Mouse (Mus musculus): ENCODE data around the gene Ephx1. TPM values are rescaled to one million over a fixed set of nuclear protein-coding genes. Genes with fewer than 3 reads are reported as not detected.
"Not testable (repeated sequence)": the region's sequence is repeated elsewhere in the genome, so short reads cannot be mapped to it uniquely, and the experiment has no call there.

The Ephx1 gene
- polyA plus RNA-seq (2017; shearing (Covaris generic)), result 100 to 1,000 TPM; 247 to 262 TPM

DNA sequence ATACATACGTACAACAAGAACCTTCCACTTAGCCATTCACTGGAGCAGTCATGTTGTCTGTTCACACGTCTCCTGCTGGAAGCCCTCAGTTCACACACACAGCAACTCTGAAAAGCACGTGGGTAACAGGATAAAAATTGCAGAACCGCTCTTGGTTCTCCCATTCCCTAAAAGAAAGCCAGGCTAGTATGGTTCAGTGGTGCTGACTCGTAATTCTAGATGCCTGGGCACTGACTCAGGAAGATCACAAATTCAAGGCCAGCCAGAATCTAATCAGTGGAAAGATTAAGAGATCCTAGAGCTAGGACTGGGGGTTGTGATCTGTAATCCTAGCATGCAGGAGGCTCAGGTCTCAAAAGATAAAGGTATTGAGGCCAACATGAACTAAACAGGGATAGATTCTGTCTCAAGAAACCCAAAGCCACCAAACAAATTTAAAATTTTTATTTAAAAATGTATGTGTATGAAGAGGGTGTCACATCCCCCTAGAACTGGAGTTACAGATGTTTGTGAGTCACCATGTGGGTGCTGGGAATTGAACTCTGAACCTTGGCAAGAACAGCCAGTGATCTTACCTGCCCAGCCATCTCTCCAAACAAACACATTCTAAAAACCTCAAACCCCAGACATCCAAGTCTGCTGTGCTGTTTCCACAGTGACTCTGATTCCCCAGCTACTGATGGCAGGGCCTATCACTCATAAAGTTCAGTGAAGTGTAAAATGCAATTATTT is at the start of gene Ephx1:
Ephx1 (minus strand) TSS at position 149 of the 732 bp plus-strand sequence.
- ATAC-seq, result no peak

- no peak for ATAC-seq
Measured at GRCm38 (mm10) chr1:181069671-181070070, 49.0 kb upstream of the Ephx1 start.

DNA sequence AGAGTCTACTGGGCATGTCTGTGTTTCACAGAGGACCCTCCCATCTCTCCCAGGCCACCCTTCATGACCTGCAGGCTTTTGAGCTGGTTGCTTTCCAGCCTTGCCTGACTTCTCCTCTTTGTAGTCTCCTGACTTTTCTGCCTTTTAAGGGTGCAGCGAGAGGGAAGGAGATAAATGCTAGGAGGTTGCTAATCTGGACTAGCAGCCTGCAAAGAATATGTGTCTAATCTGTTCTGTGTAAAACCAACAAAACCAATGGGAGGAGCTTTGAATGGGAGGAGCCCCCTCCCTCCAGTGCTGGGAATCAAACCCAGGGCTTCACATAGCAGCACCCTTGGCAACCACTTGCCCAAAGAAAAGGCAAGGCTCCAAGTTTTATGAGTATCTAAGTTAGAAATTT is 47.6 kb upstream of the Ephx1 start:
- no peak for ATAC-seq

- ATAC-seq, result no peak
Measured at GRCm38 (mm10) chr1:181064648-181065047, 43.9 kb upstream of the Ephx1 start.

DNA sequence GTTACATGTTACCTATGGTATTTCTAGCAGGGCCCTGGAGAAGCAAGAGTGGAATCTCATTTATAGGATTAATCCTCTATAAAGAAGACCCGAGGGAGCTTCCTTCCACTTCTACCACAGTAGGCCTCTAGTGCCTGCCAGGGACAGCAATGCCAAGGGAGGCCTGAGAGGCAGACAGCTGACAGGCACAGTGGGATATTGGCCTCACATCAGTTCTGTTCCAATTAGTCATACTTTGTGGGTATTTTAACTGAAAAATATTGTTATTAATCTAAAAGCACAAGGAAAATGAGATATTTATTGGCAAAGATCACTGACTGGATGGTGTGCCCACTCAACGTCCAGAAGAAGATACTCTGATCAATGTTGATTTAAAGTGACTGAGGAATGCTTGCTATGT is 43.3 kb upstream of the Ephx1 start:
- ATAC-seq, result no peak

DNA sequence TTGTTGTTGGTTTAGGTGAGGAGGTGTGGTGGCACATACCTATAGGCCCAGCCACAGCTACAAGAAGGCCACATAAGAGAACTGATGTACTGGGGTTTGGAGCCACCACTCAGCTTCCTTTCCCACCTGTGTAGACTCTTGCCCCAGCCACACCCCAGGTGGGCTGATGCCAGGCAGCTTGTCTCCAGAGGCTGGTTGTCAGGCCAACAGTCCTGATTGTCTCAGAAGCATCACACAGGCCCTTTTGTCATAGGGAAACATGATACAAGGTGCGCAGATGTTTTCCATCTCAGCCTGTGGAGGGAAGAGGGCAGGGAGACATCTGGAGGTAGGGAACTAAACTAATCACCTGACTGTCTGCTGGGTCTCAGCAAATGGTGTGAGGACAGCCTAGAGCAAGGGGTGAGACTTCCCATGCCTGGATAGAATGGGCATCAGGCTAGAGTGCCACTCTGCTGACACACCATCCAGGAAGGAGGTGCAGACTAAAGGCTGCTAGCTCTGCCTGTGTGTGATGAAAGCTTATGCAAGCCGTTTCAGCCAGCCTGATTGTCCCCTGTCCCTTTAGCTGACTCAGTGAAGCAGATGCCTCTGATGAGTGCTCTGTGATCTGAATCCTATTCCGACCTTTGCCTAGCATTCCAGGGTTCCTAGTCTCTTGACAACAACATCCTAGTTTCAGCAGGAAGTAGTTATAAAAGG is 41.2 kb upstream of the Ephx1 start:
- ATAC-seq, result no peak

DNA sequence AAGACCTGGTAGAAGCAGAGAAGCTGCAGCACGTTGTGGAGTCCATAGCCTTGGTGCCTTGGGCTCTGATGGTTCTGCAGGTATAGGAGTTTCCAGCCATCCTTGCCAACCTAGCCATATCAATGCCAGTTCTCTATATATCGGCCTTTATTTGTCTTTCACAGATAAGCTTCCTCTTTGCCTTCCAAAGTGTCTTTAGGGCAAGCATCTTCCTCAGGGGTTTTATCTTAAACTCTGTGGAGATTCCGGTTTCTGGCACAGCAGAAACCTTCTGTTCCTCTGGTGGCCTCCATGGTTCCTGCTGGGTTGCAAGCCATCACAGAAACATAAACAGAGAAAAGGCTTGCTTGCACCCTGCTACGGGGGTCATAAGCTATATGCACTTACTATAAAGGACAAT is 32.2 kb upstream of the Ephx1 start:
- no peak for ATAC-seq

GRCm38 (mm10) chr1:181050937-181051336 is 30.2 kb upstream of the Ephx1 start, which contains the start of gene 9130409I23Rik:
Gene 9130409I23Rik, plus strand, starts transcription at chr1:181051237.
- no peak for ATAC-seq

- no peak for ATAC-seq
Measured at GRCm38 (mm10) chr1:181049328-181049842, 28.7 kb upstream of the Ephx1 start.

- no peak for ATAC-seq
Measured at GRCm38 (mm10) chr1:181047520-181047919, 26.8 kb upstream of the Ephx1 start.

DNA sequence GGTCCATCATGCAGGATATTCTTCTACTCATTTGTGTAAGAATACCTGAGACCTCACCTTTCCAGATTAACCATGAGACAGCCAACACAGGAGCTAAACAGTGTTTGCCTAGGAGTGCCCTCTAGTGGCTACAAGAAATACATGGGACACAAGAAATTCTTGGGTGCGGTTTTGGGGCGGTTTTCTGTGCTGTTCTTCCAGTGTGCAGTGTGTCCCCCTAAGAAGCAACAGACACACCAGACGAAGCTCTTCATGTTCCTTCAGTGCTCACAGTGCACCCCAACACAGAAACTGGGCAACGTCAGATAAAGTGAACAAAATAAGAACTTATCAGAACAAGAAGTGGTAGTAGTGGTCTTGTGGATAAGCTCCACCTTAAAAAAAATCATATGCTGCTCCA is 18.9 kb upstream of the Ephx1 start:
- peak; percentile 45 for ATAC-seq

- ATAC-seq, result no peak
Measured at GRCm38 (mm10) chr1:181037623-181038022, 16.9 kb upstream of the Ephx1 start.

GRCm38 (mm10) chr1:181035015-181035778 is 14.5 kb upstream of the Ephx1 start:
- ATAC-seq, result not testable (repeated sequence)

- ATAC-seq, result peak; percentile 85
Measured at GRCm38 (mm10) chr1:181022265-181022664, 1.6 kb upstream of the Ephx1 start.

GRCm38 (mm10) chr1:181021488-181021865 is 773 bp upstream of the Ephx1 start:
- ATAC-seq, result no peak

DNA sequence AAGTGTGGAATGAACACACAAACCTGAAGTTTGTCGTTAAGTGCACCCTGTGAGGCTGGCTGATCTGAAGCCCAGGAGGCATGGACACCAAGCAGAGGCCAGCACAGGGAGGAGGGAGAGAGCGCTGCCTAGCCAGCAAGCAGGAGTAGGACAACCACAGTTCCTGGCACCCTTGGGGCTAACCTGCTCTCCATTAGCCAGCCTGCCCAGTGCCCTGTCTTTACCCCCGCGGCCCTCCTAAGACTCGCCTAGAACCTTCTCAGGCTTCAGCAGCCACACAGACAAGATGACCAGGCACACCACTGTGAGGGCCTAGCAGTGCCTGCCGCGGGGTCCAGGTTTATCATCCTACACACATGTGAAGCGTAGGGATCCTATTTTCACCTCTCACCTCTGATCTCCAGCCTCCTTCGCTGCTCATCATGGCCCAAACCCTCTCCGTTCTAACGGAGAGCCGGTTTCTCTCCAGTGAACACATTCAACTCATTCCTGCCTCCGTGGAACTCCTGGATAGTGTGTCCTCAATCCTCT is 2.7 kb downstream of the Ephx1 start:
- ATAC-seq, result no peak

- peak; percentile 67 for ATAC-seq
Measured at GRCm38 (mm10) chr1:181017212-181017711, 3.4 kb downstream of the Ephx1 start.

- peak; percentile 78 for ATAC-seq
Measured at GRCm38 (mm10) chr1:181016532-181017131, 4.1 kb downstream of the Ephx1 start.

DNA sequence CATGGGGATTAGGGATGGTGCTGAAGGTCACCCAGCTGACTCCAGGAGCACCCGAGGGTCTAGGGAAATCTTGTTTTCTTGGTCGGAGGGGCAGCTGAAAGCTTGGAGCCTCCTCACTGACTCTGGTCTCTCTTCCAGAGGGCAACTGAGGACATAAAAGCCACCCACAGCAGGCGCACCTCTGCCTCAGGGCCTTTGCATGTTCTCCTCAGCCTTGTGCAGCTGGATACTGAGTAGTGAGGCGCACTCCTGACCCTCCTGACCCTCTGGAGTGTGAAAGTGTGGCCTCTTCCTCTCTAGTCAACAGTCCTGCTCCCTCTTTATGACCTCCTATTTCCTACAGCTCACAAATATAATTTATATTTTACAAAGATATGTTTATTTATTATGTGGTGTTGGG is 4.7 kb downstream of the Ephx1 start:
- no peak for ATAC-seq

- no peak for ATAC-seq
Measured at GRCm38 (mm10) chr1:181015558-181015957, 5.1 kb downstream of the Ephx1 start.

GRCm38 (mm10) chr1:181014731-181015500 is 5.8 kb downstream of the Ephx1 start:
- ATAC-seq, result peak; percentile 33

All from CD4-positive, CD25-positive, alpha-beta regulatory T cell, adult 4 months (primary cell).